Mouse (Mus musculus) hindbrain, embryonic 10.5 days (tissue): ENCODE measurements at regions not wholly inside any gene's neighbourhood (a gene's known extent, or its start where the extent isn't known, plus 50 kb on each side); places are given as distances from the start of the nearest gene placed in this dataset.

Experiments used
- DNase-seq: peaks from one replicate; pipeline ENCODE4 v3.0.0-alpha.2; 2017; ENCODE audit warnings: low spot score
- H3K27ac ChIP-seq: fragments of 300-500 bp; sonication (generic); 2 replicates; pipeline ENCODE4 v1.5.1; 2016; ENCODE audit warnings: mild to moderate bottlenecking, moderate library complexity
- H3K27me3 ChIP-seq: fragments of 300-500 bp; sonication (generic); 2 replicates; pipeline ENCODE4 v1.6.1; 2016; ENCODE audit warnings: mild to moderate bottlenecking; ENCODE audit not compliant: poor library complexity, insufficient read depth, severe bottlenecking
- H3K36me3 ChIP-seq: fragments of 300-500 bp; sonication (generic); 2 replicates; pipeline ENCODE4 v1.6.1; 2016; ENCODE audit warnings: mild to moderate bottlenecking, moderate library complexity
- H3K4me1 ChIP-seq: fragments of 300-500 bp; sonication (generic); replicated peaks from 2 replicates; pipeline ENCODE4 v1.6.1; 2016; ENCODE audit warnings: mild to moderate bottlenecking
- H3K4me3 ChIP-seq: fragments of 300-500 bp; sonication (generic); 2 replicates; pipeline ENCODE4 v1.5.1; 2016; ENCODE audit warnings: mild to moderate bottlenecking, moderate library complexity
- H3K9me3 ChIP-seq: fragments of 300-500 bp; sonication (generic); 2 replicates; pipeline ENCODE4 v1.6.1; 2016; ENCODE audit warnings: mild to moderate bottlenecking, moderate library complexity
- WGBS: fragments of 180-500 bp; shearing (Covaris S2); methylation state at CpG from one replicate; pipeline ENCODE4 v1.1.7; 2016; 5-methylcytosine and 5-hydroxymethylcytosine counted together

DNA sequence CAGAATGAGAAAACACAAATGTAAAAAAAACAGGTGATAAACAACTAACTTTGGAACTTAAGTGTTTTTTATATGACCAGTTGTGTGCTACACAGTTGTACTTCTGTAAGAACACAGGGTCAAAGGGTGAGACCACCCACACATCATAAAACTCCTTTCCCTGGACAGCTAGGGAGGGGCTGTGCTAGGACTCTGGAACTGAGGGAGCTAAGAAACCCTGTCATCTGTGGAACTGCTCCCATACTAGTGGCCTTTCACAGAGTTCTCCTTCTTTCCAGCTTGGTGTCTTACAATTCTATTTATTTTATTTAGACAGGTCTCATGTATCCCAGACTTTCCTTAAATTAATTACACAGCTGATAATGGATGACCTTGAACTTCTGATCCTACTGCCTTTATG, 640.4 kb upstream of the Nrp1 start:
- peaks cover 67% of the 10 kb centered on the region for H3K27me3 ChIP-seq
- no peak for DNase-seq
- H3K9me3 ChIP-seq = no peaks in the 10 kb centered on the region
- H3K4me3 ChIP-seq = no peak overlapping the region
- H3K36me3 ChIP-seq = no peaks in the 10 kb centered on the region
- no peak overlapping the region for H3K27ac ChIP-seq
- H3K4me1 ChIP-seq = peaks cover 34% of the 10 kb centered on the region

DNA sequence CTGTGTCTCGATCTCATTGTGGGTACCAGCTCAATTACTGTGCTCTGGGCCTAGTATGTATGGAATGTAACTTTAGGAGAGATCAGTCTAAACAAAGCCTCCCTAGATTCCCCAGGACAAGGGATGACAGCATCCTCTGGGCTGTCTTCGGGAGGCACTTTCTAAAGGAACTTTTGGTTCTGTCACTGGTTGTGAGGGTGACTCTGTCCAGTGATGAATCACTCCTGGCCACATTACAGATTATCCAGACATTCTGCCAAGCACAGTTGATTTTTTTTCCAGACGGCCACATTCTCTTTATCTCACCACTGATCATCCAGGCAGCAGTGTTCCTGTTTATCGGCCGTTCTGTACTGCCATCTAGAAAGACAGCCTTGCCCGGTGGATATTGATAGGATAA, 638.5 kb upstream of the Nrp1 start:
- Histone ChIP-seq H3K36me3 (no peaks in the 10 kb centered on the region), H3K4me1 (peaks cover 34% of the 10 kb centered on the region), H3K27me3 (peaks cover 69% of the 10 kb centered on the region), H3K4me3 (no peak overlapping the region), H3K9me3 (no peaks in the 10 kb centered on the region), H3K27ac (no peak overlapping the region)
- WGBS = 49% methylated on average over 6 of the region's 6 CpGs
- DNase-seq = no peak

DNA sequence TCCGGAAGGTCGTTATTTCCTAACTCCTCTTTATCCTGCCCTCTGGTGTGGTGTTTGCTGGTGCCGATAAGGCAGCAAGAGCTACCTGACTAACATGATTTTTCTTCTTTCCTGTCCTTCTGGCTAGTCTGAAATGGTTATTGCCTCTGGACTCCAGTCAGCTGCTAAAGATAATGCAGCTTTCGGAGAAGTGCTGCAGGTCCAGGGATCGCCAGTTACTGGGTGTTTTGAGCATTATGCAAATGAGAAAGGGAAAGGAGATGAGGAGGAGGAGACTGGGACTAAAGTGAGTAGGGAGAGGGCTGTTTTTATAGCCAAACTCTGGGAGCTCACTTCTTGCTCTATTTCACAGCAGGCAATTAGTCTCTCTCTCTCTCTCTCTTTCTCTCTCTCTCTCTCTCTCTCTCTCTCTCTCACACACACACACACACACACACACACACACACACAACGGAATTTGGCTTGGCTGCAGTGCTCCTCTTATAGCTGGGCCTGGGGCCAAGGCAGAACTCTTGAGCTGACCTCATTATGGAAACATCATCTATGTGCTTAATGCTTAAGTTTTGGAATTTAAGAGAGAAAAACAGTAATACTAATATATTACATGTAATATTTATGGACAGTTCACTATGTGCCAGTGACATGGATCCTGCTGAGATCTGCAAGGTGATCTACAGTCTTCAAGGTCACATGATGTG, 637.7 kb upstream of the Nrp1 start:
- Histone ChIP-seq H3K4me3 (no peak overlapping the region), H3K9me3 (no peaks in the 10 kb centered on the region), H3K27ac (no peak overlapping the region), H3K4me1 (peaks cover 34% of the 10 kb centered on the region), H3K36me3 (no peaks in the 10 kb centered on the region), H3K27me3 (peaks cover 60% of the 10 kb centered on the region)
- 51% methylated on average over 6 of the region's 6 CpGs for WGBS
- no peak for DNase-seq

DNA sequence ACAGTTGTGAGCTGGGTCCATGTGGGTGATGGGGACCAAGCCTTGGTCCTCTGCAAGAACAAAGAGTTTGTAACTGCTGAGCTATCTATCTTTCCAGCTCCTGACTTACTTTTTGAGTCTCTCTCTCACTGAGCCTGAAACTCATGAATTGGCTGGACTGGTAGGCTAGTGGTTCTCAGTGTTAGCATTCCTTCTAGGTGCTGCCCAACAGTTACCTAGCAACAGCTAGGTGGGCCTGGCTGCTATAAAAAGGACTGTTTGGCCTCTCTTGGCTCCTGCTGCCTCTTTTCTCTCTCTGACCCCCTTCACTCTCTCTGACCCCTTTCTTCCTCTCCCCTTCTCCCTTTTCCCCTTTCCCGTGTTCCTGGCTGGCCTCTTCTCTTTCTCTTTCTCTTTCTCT, 636.8 kb upstream of the Nrp1 start:
- DNase-seq = no peak
- Histone ChIP-seq H3K27me3 (peaks cover 54% of the 10 kb centered on the region), H3K4me3 (no peak overlapping the region), H3K36me3 (no peaks in the 10 kb centered on the region), H3K27ac (no peak overlapping the region), H3K9me3 (0 out of 2 replicates have a peak, but pooled peaks cover under 1% of the 10 kb centered on the region), H3K4me1 (peaks cover 34% of the 10 kb centered on the region)
- WGBS = 41% methylated on average over 1 of the region's 1 CpGs

DNA sequence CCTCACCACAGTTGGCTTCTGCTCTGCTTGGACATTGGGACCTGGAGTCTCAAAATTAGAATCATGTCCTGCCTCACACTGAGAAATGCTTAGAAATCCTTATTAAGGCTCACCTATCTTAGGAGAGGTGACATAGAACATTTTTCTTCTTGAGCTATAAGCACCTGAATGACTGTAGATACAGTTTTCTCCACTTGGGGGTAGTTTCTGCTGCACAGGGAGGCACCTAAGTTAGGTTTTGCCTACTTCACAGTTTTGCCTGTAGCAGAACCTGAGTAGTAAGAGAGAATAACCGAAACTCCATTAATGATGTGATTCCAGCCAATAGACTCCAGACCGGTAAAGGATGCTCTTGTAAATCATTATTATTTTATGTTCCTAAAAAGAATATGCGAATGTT, 624.3 kb upstream of the Nrp1 start:
- Histone ChIP-seq H3K4me1 (peaks cover 8% of the 10 kb centered on the region), H3K4me3 (no peak overlapping the region), H3K36me3 (no peaks in the 10 kb centered on the region), H3K27me3 (peaks cover 8% of the 10 kb centered on the region; the same call in 1 of the 2 replicates), H3K27ac (no peak overlapping the region), H3K9me3 (no peaks in the 10 kb centered on the region)
- DNase-seq = no peak
- WGBS = 91% methylated on average over 3 of the region's 3 CpGs

DNA sequence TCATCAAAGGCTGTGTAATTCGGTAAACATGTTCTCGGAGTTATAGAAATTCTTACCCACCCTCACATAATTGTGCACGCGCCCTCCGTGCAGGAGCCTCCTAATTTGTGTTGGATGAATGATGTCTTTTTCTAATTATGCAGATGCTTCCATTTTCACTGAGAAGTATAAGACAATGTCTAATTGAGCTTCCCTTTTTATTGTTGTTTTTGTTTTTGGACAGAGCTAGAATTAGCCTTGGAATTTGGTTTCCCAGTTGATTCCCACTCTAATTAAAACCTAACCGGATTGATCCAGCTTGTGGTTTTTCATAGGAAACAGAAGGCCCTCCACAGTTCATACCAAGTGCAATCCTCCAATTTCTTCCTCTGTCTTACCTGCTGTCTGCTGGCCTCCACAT, 616.2 kb upstream of the Nrp1 start:
- Histone ChIP-seq H3K27ac (no peak overlapping the region), H3K4me1 (no peaks in the 10 kb centered on the region; the same call in 1 of the 2 replicates), H3K27me3 (peaks cover 15% of the 10 kb centered on the region; the same call in 1 of the 2 replicates), H3K4me3 (no peak overlapping the region), H3K9me3 (no peaks in the 10 kb centered on the region), H3K36me3 (no peaks in the 10 kb centered on the region)
- WGBS = 89% methylated on average over 6 of the region's 6 CpGs
- DNase-seq = no peak

DNA sequence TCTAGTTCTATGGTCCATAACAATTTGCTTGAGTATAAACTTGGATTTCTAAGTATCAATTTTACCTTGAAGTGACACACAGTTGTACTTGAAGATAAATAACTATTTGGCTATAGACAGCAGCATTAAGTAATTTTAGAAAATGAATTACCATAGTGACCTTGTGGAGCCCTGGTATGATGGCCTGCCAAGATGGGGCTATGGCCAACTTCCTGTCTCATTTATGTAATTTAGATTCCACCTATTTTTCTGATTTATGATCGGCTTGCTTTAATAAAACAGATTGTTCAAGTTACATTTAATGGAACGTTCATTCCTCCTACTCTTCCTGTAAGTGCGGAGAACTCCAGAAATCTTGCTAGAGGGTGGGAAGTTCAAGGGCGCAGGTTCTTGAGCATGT, 613.2 kb upstream of the Nrp1 start:
- 93% methylated on average over 4 of the region's 4 CpGs for WGBS
- H3K4me1 ChIP-seq = no peaks in the 10 kb centered on the region; the same call in 1 of the 2 replicates
- no peak overlapping the region for H3K27ac ChIP-seq
- H3K4me3 ChIP-seq = no peak overlapping the region
- H3K36me3 ChIP-seq = no peaks in the 10 kb centered on the region
- no peak for DNase-seq
- H3K27me3 ChIP-seq = 0 out of 2 replicates have a peak, but pooled peaks cover 3% of the 10 kb centered on the region
- H3K9me3 ChIP-seq = no peaks in the 10 kb centered on the region

DNA sequence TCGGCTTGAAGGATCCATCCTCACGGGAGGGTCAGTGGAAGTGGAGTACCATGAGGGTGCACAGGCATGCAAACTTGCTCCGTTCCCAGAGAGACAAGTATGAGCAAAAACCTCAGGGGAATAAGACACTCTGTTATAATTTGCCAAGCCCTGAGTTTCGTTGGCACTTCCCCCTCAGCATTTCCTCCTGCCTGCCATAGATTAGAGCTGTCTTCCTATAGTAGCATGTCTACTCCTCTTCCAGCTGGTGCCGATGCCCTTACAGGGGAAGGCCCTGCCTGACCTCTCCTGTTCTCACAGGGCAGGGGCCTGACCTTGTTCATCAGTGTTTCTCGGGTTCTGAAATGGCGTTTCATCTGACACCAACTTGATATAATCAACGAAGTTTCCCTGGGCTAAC, 611.9 kb upstream of the Nrp1 start:
- H3K9me3 ChIP-seq = no peaks in the 10 kb centered on the region
- no peaks in the 10 kb centered on the region for H3K36me3 ChIP-seq
- no peaks in the 10 kb centered on the region for H3K27me3 ChIP-seq
- no peak for DNase-seq
- H3K27ac ChIP-seq = no peak overlapping the region
- H3K4me3 ChIP-seq = no peak overlapping the region
- H3K4me1 ChIP-seq = no peaks in the 10 kb centered on the region; the same call in 1 of the 2 replicates
- 74% methylated on average over 8 of the region's 8 CpGs for WGBS

DNA sequence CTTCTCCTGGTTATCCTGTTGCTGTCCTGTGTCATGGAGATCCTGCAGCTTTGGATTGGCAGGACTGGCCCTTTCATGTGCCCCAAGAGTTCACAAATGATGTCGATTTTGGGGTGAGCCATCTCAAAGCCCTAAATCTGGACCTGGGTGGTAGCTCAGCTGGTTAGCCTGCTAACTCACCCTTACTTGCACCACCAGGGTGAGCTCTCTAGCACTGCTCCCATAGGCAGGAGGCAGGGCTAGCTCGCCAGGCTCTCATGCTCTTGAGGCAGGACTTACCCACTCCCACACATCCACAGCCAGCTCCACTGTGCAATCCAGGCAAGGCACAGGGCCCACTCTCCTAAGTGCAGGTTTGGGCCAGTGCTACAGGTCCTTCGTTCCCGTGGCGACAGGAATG, 605.5 kb upstream of the Nrp1 start:
- no peak for DNase-seq
- Histone ChIP-seq H3K4me3 (no peak overlapping the region), H3K27ac (no peak overlapping the region), H3K27me3 (no peaks in the 10 kb centered on the region), H3K36me3 (no peaks in the 10 kb centered on the region), H3K9me3 (no peaks in the 10 kb centered on the region), H3K4me1 (no peaks in the 10 kb centered on the region)
- 84% methylated on average over 5 of the region's 5 CpGs for WGBS

DNA sequence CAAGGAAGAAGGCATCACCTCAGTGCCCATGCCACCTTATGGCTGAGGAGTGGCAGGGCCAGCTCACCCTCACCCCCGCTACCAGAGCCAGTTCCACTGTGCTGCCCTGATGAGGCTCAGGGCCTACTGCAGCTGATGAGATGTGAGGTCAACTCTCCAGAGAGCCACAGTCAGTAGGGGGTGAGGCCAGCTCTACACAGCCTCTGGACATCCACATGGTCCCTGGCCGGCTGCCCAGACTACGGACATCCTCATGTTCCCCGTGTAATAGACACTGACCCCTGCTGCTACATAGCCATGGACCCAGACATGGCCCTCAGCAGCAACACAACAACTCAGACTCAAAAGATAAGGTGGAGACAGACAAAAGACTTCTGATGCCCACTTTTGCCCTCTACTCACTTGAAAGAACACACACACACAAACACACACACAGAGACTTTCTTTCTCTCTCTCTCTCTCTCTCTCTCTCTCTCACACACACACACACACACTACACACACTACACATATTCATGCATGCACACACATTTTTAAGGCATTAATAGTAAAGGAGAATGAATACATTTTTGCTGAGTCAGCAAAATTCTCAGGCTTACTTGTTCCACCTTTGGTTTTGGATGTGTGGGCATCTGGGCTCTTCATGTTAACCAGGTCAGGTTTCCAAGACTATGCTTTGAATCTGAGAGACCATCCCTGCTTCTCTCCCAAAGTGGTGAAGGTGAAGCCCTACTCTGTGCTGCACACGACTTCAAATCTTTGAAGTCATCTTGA, 604.4 kb upstream of the Nrp1 start:
- no peak for DNase-seq
- 95% methylated on average over 5 of the region's 5 CpGs for WGBS
- Histone ChIP-seq H3K4me1 (no peaks in the 10 kb centered on the region), H3K36me3 (no peaks in the 10 kb centered on the region), H3K4me3 (no peak overlapping the region), H3K27me3 (no peaks in the 10 kb centered on the region), H3K9me3 (no peaks in the 10 kb centered on the region), H3K27ac (no peak overlapping the region)

DNA sequence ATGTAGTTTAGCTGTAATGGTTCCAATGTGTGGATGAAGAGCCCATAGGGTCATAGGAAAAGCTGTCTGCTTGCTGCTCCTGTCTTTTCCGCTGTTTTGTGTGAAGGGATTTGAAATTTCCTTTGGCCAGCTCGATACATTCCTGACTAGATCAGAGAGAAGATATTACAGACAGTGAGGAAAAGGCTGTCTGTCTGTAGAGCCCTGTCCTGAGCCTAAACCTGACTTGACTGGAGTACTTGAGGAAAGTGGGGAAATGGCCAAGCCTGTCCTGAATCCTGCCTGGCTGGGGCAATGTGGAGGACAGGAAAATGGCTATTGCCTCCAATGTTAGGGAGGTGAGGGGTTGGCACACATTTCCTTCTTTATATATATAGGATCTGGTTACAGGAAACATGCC, 601.0 kb upstream of the Nrp1 start:
- Histone ChIP-seq H3K4me3 (no peak overlapping the region), H3K27me3 (no peaks in the 10 kb centered on the region), H3K36me3 (no peaks in the 10 kb centered on the region), H3K9me3 (no peaks in the 10 kb centered on the region), H3K27ac (no peak overlapping the region), H3K4me1 (no peaks in the 10 kb centered on the region)
- WGBS = 84% methylated on average over 2 of the region's 2 CpGs
- no peak for DNase-seq

DNA sequence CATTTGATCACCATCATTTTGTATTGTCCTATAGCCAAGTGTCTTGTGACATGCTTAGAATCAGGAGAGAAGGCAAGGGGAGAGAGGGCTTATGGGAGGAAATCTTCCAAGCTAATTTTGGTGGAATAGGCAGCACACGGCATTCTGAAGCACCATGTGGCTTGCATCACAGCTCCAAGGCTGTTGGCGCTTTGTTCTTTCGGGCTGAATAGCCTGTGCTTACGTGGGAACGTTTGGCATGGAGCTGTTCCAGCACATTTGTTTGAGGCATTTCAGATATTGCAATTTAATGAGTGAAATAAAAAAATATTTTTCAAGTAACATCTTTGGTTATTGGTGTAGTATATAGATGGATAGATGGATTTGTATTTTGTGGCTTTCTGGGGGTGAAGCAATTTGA, 598.5 kb upstream of the Nrp1 start:
- H3K27ac ChIP-seq = no peak overlapping the region
- H3K4me1 ChIP-seq = no peaks in the 10 kb centered on the region
- WGBS = 92% methylated on average over 5 of the region's 5 CpGs
- no peaks in the 10 kb centered on the region for H3K9me3 ChIP-seq
- peaks cover 12% of the 10 kb centered on the region; the same call in 1 of the 2 replicates for H3K27me3 ChIP-seq
- no peak for DNase-seq
- H3K36me3 ChIP-seq = no peaks in the 10 kb centered on the region
- H3K4me3 ChIP-seq = no peak overlapping the region

DNA sequence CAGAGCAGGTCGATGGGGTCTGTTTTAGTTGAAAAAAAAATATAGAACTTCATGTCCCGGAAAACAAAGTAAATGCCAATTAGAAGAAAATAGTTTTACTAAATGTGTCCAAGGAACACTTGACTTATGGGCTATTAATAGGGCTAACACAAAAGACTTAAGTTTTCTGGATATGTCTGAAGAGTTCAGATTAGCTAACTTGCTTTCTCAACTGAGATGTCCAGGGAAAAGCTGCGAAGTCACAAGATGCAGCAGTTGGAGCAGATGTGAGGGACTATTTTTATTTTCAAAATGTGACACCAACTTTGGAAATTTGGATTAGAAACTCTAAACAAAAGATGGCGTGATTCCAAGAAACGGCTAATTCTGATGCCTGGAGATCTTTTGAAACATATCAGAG, 593.2 kb upstream of the Nrp1 start:
- Histone ChIP-seq H3K4me3 (no peak overlapping the region), H3K27me3 (peaks cover 18% of the 10 kb centered on the region), H3K9me3 (no peaks in the 10 kb centered on the region), H3K36me3 (no peaks in the 10 kb centered on the region), H3K4me1 (0 out of 2 replicates have a peak, but pooled peaks cover 10% of the 10 kb centered on the region), H3K27ac (no peak overlapping the region)
- WGBS = 89% methylated on average over 5 of the region's 5 CpGs
- DNase-seq = no peak
